Mouse (Mus musculus) midbrain, embryonic 14.5 days (tissue): ENCODE measurements around the gene Gm26558. TPM values are rescaled to one million over a fixed set of nuclear protein-coding genes. Genes with fewer than 3 reads are reported as not detected.

Source experiments
- ATAC-seq: fragments of 200-750 bp; cut with Nextera tagmentation; 2 replicates; pipeline ENCODE4 v1.8.0; 2017; ENCODE audit warnings: moderate number of reproducible peaks, moderate library complexity; ENCODE audit not compliant: low FRiP score, low TSS enrichment
- DNase-seq: peaks from one replicate; pipeline ENCODE4 v3.0.0-alpha.2; 2015
- H3K27ac ChIP-seq: fragments of 300-500 bp; sonication (generic); replicated peaks from 2 replicates; pipeline ENCODE4 v1.5.1; 2014; ENCODE audit warnings: mild to moderate bottlenecking, low read depth, low read length, moderate library complexity
- H3K27me3 ChIP-seq: fragments of 300-500 bp; sonication (generic); 2 replicates; pipeline ENCODE4 v1.6.1; 2014; ENCODE audit warnings: low read length, control low read depth, mixed read lengths; ENCODE audit not compliant: control insufficient read depth, insufficient read depth
- H3K36me3 ChIP-seq: fragments of 300-500 bp; sonication (generic); 2 replicates; pipeline ENCODE4 v1.6.1; 2014; ENCODE audit warnings: low read length, control low read depth; ENCODE audit not compliant: control insufficient read depth, insufficient read depth
- H3K4me1 ChIP-seq: fragments of 300-500 bp; sonication (generic); 2 replicates; pipeline ENCODE4 v1.6.1; 2014; ENCODE audit warnings: mild to moderate bottlenecking, antibody characterized with exemption, low read length, control low read depth; ENCODE audit not compliant: control insufficient read depth, insufficient read depth
- H3K4me2 ChIP-seq: fragments of 300-500 bp; sonication (generic); 2 replicates; pipeline ENCODE4 v1.6.1; 2014; ENCODE audit warnings: mild to moderate bottlenecking, low read length, moderate library complexity
- H3K4me3 ChIP-seq: fragments of 300-500 bp; sonication (generic); replicated peaks from 2 replicates; pipeline ENCODE4 v1.5.1; 2014; ENCODE audit warnings: low read depth, low read length
- H3K9ac ChIP-seq: fragments of 300-500 bp; sonication (generic); replicated peaks from 2 replicates; pipeline ENCODE4 v1.6.1; 2014; ENCODE audit warnings: mild to moderate bottlenecking, low read length, moderate library complexity
- H3K9me3 ChIP-seq: fragments of 300-500 bp; sonication (generic); 2 replicates; pipeline ENCODE4 v1.6.1; 2016; ENCODE audit warnings: low read length, control low read depth, mixed read lengths; ENCODE audit not compliant: control insufficient read depth
- WGBS: fragments of 180-500 bp; shearing (Covaris S2); extraction: QIAGEN DNeasy Blood & Tissue Kit; methylation state at CpG from one replicate; pipeline ENCODE4 v1.1.7; 2014; 5-methylcytosine and 5-hydroxymethylcytosine counted together
- polyA plus RNA-seq: library from polyadenylated mRNA; unstranded; fragments of >200 nt; fragmentation: Nextera tagmentation; extraction: Ambion mirVana; gene quantifications from 2 replicates; pipeline ENCODE4 v1.2.1, GENCODE M21; 2014

Gene Gm26558
- polyA plus RNA-seq, 1 experiment from 2014 or later: 4.3 TPM

GRCm38 (mm10) chr2:70634028-70634690, 27.7 kb downstream of the Gm26558 start:
- WGBS: 86% methylated on average over 5 of the region's 5 CpGs
- Histone ChIP-seq H3K27ac (no peak overlapping the region), H3K4me2 (no peak overlapping the region), H3K9ac (no peak overlapping the region), H3K4me3 (no peak overlapping the region), H3K36me3 (no peaks in the 10 kb centered on the region), H3K27me3 (no peaks in the 10 kb centered on the region), H3K4me1 (0 out of 2 replicates have a peak, but pooled peaks cover 5% of the 10 kb centered on the region), H3K9me3 (no peaks in the 10 kb centered on the region)
- no peak for ATAC-seq
- DNase-seq: no peak

DNA sequence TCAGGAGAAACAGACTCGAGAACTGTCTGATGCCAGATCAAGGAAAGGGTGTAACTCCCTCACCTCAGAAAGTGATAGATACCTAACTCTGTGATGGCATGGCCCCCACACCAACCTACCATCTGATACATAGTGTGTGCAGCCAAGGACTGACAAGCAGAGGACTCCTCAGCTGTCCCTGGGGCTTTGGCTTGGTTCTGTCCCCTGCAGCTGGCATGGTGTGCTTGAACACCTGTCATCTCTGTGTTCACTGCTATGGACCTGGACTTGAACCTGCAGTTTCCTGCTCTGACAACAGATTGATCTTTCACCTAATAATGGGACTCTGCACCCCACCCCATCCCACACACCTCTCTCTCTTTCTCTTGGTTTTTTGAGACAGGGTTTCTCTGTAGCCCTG, 29.5 kb downstream of the Gm26558 start:
- H3K27ac ChIP-seq: no peak overlapping the region
- H3K4me3 ChIP-seq: no peak overlapping the region
- no peaks in the 10 kb centered on the region for H3K9me3 ChIP-seq
- 0 out of 2 replicates have a peak, but pooled peaks cover 5% of the 10 kb centered on the region for H3K4me1 ChIP-seq
- DNase-seq (no peak), ATAC-seq (no peak)
- H3K36me3 ChIP-seq: no peaks in the 10 kb centered on the region
- 87% methylated on average over 1 of the region's 1 CpGs for WGBS
- H3K9ac ChIP-seq: no peak overlapping the region
- no peak overlapping the region for H3K4me2 ChIP-seq
- no peaks in the 10 kb centered on the region for H3K27me3 ChIP-seq

DNA sequence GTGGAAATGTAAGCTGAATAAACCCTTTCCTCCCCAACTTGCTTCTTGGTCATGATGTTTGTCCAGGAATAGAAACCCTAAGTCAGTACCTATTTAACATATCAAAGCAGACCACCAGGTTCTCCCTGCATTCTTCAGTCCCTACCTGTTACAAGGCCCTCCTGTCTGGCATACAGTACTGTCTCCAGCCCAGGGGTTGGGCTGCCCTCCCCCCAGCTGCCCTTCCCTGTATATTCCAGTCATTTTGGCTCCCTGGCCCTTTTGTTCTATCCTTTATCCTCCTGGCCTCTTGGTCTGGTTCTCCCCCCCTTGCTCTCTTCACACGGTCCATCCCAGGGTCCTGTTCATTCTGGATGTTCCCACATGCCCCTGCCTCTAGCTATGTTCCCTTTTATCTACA, 30.6 kb downstream of the Gm26558 start:
- H3K4me1 ChIP-seq: 0 out of 2 replicates have a peak, but pooled peaks cover 5% of the 10 kb centered on the region
- H3K9ac ChIP-seq: no peak overlapping the region
- H3K27me3 ChIP-seq: no peaks in the 10 kb centered on the region
- H3K9me3 ChIP-seq: no peaks in the 10 kb centered on the region
- no peaks in the 10 kb centered on the region for H3K36me3 ChIP-seq
- 88% methylated on average over 1 of the region's 1 CpGs for WGBS
- H3K4me3 ChIP-seq: no peak overlapping the region
- no peak overlapping the region for H3K27ac ChIP-seq
- ATAC-seq (no peak), DNase-seq (no peak)
- H3K4me2 ChIP-seq: no peak overlapping the region

DNA sequence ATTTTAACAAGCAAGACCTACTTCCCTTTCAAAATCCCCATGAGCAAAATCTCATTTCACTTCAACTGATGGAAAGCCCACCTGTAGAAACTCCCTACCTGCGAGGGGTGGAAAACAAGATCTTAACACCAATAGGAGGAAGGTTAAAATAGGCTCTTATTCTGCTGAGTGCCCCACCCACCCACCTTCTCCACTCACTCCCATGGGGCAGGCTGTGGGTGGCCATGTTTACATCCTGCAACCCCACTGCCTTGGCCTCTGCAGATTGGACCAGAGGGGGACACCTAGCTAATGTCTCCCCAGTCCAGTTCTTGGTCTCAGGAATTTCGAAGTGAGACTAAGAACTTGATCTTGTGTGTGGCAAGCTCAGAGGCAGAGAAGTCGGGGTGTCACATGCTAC, 32.0 kb downstream of the Gm26558 start:
- Histone ChIP-seq H3K27me3 (no peaks in the 10 kb centered on the region), H3K4me3 (no peak overlapping the region), H3K4me1 (0 out of 2 replicates have a peak, but pooled peaks cover 5% of the 10 kb centered on the region), H3K27ac (no peak overlapping the region), H3K36me3 (no peaks in the 10 kb centered on the region), H3K9me3 (no peaks in the 10 kb centered on the region), H3K4me2 (peak overlapping the region; percentile 40), H3K9ac (no peak overlapping the region)
- no peak for DNase-seq
- ATAC-seq: no peak
- WGBS: 77% methylated on average over 3 of the region's 3 CpGs

GRCm38 (mm10) chr2:70629339-70629761, 32.6 kb downstream of the Gm26558 start:
- WGBS: 17% methylated on average over 10 of the region's 10 CpGs
- peak; percentile 74 for ATAC-seq

DNA sequence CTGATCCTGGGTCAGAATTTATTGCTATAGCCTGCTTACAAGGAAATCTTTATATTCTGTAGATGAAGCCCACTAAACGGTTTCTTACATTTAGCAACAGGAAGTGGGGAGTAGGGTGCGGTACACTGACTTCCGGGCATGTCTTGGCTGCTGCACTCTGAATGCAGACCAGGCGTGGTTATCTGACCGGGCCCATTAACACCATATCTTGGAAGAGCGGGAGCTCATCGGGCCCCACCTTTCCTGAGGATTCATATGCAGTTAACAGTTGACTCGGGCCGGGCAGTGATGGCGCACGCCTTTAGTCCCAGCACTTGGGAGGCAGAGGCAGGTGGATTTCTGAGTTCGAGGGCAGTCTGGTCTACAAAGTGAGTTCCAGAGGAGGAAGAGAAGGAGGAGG, 33.5 kb downstream of the Gm26558 start:
- H3K4me1 ChIP-seq: 0 out of 2 replicates have a peak, but pooled peaks cover 5% of the 10 kb centered on the region
- no peak overlapping the region for H3K9ac ChIP-seq
- 96% methylated on average over 12 of the region's 12 CpGs for WGBS
- no peak overlapping the region for H3K4me3 ChIP-seq
- no peak overlapping the region for H3K4me2 ChIP-seq
- H3K36me3 ChIP-seq: no peaks in the 10 kb centered on the region
- ATAC-seq: no peak
- DNase-seq: no peak
- no peak overlapping the region for H3K27ac ChIP-seq
- no peaks in the 10 kb centered on the region for H3K9me3 ChIP-seq
- H3K27me3 ChIP-seq: no peaks in the 10 kb centered on the region

More at GRCm38 (mm10) chr2:70629339-70629761, 32.6 kb downstream of the Gm26558 start:
- no peak overlapping the region for H3K27ac ChIP-seq
- H3K9me3 ChIP-seq: no peaks in the 10 kb centered on the region
- H3K4me1 ChIP-seq: 0 out of 2 replicates have a peak, but pooled peaks cover 5% of the 10 kb centered on the region
- H3K36me3 ChIP-seq: no peaks in the 10 kb centered on the region
- DNase-seq: peak; percentile 88
- H3K9ac ChIP-seq: 0 out of 2 replicates have a peak overlapping the region, but pooled peaks have one; percentile 13
- H3K27me3 ChIP-seq: no peaks in the 10 kb centered on the region
- H3K4me2 ChIP-seq: peak overlapping the region; percentile 40
- H3K4me3 ChIP-seq: peak overlapping the region; percentile 11; the same call in 1 of the 2 replicates

- no peak overlapping the region for H3K4me2 ChIP-seq
- no peak overlapping the region for H3K4me3 ChIP-seq
- DNase-seq: no peak
- H3K9ac ChIP-seq: no peak overlapping the region
- no peak for ATAC-seq
- 75% methylated on average over 7 of the region's 7 CpGs for WGBS
- no peaks in the 10 kb centered on the region for H3K27me3 ChIP-seq
- no peak overlapping the region for H3K27ac ChIP-seq
- no peaks in the 10 kb centered on the region for H3K9me3 ChIP-seq
- H3K36me3 ChIP-seq: no peaks in the 10 kb centered on the region
- H3K4me1 ChIP-seq: 0 out of 2 replicates have a peak, but pooled peaks cover 5% of the 10 kb centered on the region
Measured at GRCm38 (mm10) chr2:70625761-70626160, 36.1 kb downstream of the Gm26558 start.

DNA sequence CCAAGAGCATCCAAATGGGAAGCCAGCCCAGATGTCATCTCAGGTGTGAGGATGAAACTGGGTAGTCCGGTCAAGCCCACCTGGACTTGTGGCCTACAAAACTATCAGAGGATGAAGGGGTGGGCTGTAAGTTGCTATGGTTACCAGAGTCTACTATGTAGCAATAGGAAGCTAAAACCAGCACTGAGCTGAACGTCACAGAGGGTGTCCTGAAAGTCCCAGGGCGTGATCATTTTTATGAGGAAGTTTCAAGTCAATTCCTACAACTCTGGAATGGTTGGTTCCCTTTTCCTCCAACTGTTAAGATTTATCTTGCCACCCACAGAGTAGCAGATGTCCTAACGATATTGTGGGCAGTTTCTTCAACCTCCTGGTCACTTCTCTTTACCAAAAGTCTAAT, 39.7 kb downstream of the Gm26558 start:
- no peaks in the 10 kb centered on the region for H3K27me3 ChIP-seq
- no peaks in the 10 kb centered on the region for H3K4me1 ChIP-seq
- WGBS: 71% methylated on average over 4 of the region's 4 CpGs
- H3K9me3 ChIP-seq: no peaks in the 10 kb centered on the region
- H3K4me2 ChIP-seq: no peak overlapping the region
- no peak for DNase-seq
- H3K36me3 ChIP-seq: no peaks in the 10 kb centered on the region
- H3K4me3 ChIP-seq: no peak overlapping the region
- no peak overlapping the region for H3K27ac ChIP-seq
- no peak for ATAC-seq
- H3K9ac ChIP-seq: no peak overlapping the region

DNA sequence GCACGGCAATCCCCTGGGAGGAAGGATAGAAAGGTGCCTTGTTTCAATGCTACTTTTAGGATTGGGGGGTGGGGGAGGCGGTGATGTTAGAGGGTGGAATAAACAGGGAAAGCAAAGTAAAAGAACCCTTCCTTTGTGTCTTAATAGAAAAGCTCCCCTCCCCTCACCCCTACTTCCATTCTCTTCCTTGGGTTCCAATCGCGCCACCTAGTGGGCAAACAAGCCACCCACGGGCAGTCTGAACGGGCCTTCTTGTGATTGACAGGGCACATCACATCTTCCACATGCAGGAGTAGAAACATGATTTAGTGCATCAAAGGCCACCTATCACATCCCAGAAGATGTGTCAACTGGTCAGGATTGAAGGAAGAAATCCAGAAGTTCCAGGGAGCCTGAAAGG, 41.7 kb downstream of the Gm26558 start:
- WGBS: 10% methylated on average over 6 of the region's 6 CpGs
- no peak for ATAC-seq
- H3K4me2 ChIP-seq: no peak overlapping the region

More for the DNA sequence above, 41.7 kb downstream of the Gm26558 start:
- Histone ChIP-seq H3K9me3 (no peaks in the 10 kb centered on the region), H3K36me3 (no peaks in the 10 kb centered on the region), H3K4me1 (no peaks in the 10 kb centered on the region), H3K4me3 (no peak overlapping the region), H3K27me3 (no peaks in the 10 kb centered on the region), H3K27ac (no peak overlapping the region), H3K9ac (no peak overlapping the region)
- DNase-seq: peak; percentile 88
